Mouse (Mus musculus): ENCODE measurements around the gene Kif18b.

GRCm38 (mm10) chr11:102945306-102946264 lies 20.7 kb upstream of the Kif18b start:
- TF ChIP-seq EP300 (IDR thresholded peaks at IDR 0.05; ENCODE audit: low read depth) = no peak
- no peak for TF ChIP-seq CTCF (IDR thresholded peaks at IDR 0.05; ENCODE audit: low read depth)
